Mouse (Mus musculus) bone marrow macrophage, adult 2 months (primary cell): ENCODE measurements around the gene Oscp1.

ENCODE experiments used
- CTCF ChIP-seq: IDR thresholded peaks from 2 replicates; pipeline ENCODE4 v1.5.1; 2012; ENCODE audit warnings: low read depth, mild to moderate bottlenecking, low read length, moderate library complexity
- POLR2A ChIP-seq: IDR thresholded peaks from 2 replicates; pipeline ENCODE4 v1.6.1; 2012; ENCODE audit warnings: mild to moderate bottlenecking, low read depth, low read length, borderline replicate concordance

- no peak for TF ChIP-seq CTCF
- no peak for TF ChIP-seq POLR2A
Observed at GRCm38 (mm10) chr4:126084382-126084781, 26.0 kb downstream of the Oscp1 start.
